Mouse (Mus musculus) embryo, embryonic 9.5 days (tissue): Measurements from ENCODE around the gene Ssbp4.

ENCODE experiments used
- DNase-seq: peaks from one replicate; pipeline ENCODE4 v3.0.0-alpha.2; 2017; ENCODE audit errors: extremely low spot score

Ssbp4 gene

GRCm38 (mm10) chr8:70631436-70631835 lies 22.8 kb upstream of the Ssbp4 start:
- no peak for DNase-seq

- peak; percentile 40 for DNase-seq
These were observed 22.1 kb upstream of the Ssbp4 start for GRCm38 (mm10) chr8:70630532-70631381.

- DNase-seq = peak; percentile 96
These were observed 21.2 kb upstream of the Ssbp4 start for GRCm38 (mm10) chr8:70629574-70630531.

- no peak for DNase-seq
These were observed 20.4 kb upstream of the Ssbp4 start for GRCm38 (mm10) chr8:70628986-70629490.

- DNase-seq = no peak
These were observed 18.4 kb upstream of the Ssbp4 start for GRCm38 (mm10) chr8:70627041-70627440.

GRCm38 (mm10) chr8:70625104-70625503 lies 16.4 kb upstream of the Ssbp4 start:
- DNase-seq = peak; percentile 60

GRCm38 (mm10) chr8:70622220-70622619 lies 13.5 kb upstream of the Ssbp4 start:
- no peak for DNase-seq

GRCm38 (mm10) chr8:70618888-70619334 lies 10.2 kb upstream of the Ssbp4 start:
- peak; percentile 51 for DNase-seq

- DNase-seq = no peak
These were observed 9.3 kb upstream of the Ssbp4 start for GRCm38 (mm10) chr8:70617985-70618384.

GRCm38 (mm10) chr8:70616645-70617044 lies 8.0 kb upstream of the Ssbp4 start:
- no peak for DNase-seq

GRCm38 (mm10) chr8:70615894-70616293 lies 7.2 kb upstream of the Ssbp4 start, which contains the start of gene Lrrc25:
Gene Lrrc25, plus strand, starts transcription at chr8:70616155.
- DNase-seq = no peak

- no peak for DNase-seq
These were observed 6.6 kb upstream of the Ssbp4 start for GRCm38 (mm10) chr8:70615281-70615680.

GRCm38 (mm10) chr8:70614469-70614868 lies 5.8 kb upstream of the Ssbp4 start:
- no peak for DNase-seq

- DNase-seq = no peak
These were observed 5.1 kb upstream of the Ssbp4 start for GRCm38 (mm10) chr8:70613763-70614162.

GRCm38 (mm10) chr8:70611849-70612248 lies 3.2 kb upstream of the Ssbp4 start:
- peak; percentile 87 for DNase-seq

GRCm38 (mm10) chr8:70610796-70611771 lies 2.4 kb upstream of the Ssbp4 start:
- peak; percentile 88 for DNase-seq

GRCm38 (mm10) chr8:70609849-70610795 lies 1.4 kb upstream of the Ssbp4 start:
- peak; percentile 85 for DNase-seq

- peak; percentile 87 for DNase-seq
These were observed 736 bp upstream of the Ssbp4 start for GRCm38 (mm10) chr8:70609368-70609848.

GRCm38 (mm10) chr8:70607898-70608748 lies 549 bp downstream of the Ssbp4 start:
- peak; percentile 63 for DNase-seq
